Mouse (Mus musculus) stomach, embryonic 15.5 days (tissue): ENCODE results near the gene Zbtb16. TPM values are rescaled to one million over a fixed set of nuclear protein-coding genes. Genes with fewer than 3 reads are reported as not detected.
A peak's percentile ranks its signal among the peaks of the same experiment; 100 is the strongest.

ENCODE experiments used
- ATAC-seq: fragments of 200-750 bp; cut with Nextera tagmentation; 2 replicates; pipeline ENCODE4 v1.8.0; 2017; ENCODE audit warnings: low read depth, moderate number of reproducible peaks, moderate TSS enrichment; ENCODE audit not compliant: insufficient read depth, low FRiP score
- H3K27ac ChIP-seq: fragments of 300-500 bp; sonication (generic); 2 replicates; pipeline ENCODE4 v1.5.1; 2015; ENCODE audit warnings: mild to moderate bottlenecking, inconsistent platforms
- H3K27me3 ChIP-seq: fragments of 300-500 bp; sonication (generic); replicated peaks from 2 replicates; pipeline ENCODE4 v1.6.1; 2015; ENCODE audit warnings: inconsistent platforms
- H3K36me3 ChIP-seq: fragments of 300-500 bp; sonication (generic); 2 replicates; pipeline ENCODE4 v1.6.1; 2015; ENCODE audit warnings: inconsistent platforms
- H3K4me1 ChIP-seq: fragments of 300-500 bp; sonication (generic); 2 replicates; pipeline ENCODE4 v1.6.1; 2015; ENCODE audit warnings: inconsistent platforms
- H3K4me2 ChIP-seq: fragments of 300-500 bp; sonication (generic); 2 replicates; pipeline ENCODE4 v1.6.1; 2015; ENCODE audit warnings: mild to moderate bottlenecking, inconsistent platforms
- H3K4me3 ChIP-seq: fragments of 300-500 bp; sonication (generic); replicated peaks from 2 replicates; pipeline ENCODE4 v1.5.1; 2015; ENCODE audit warnings: inconsistent platforms
- H3K9ac ChIP-seq: fragments of 300-500 bp; sonication (generic); 2 replicates; pipeline ENCODE4 v1.6.1; 2015; ENCODE audit warnings: inconsistent platforms
- H3K9me3 ChIP-seq: fragments of 300-500 bp; sonication (generic); 2 replicates; pipeline ENCODE4 v1.6.1; 2016; ENCODE audit warnings: inconsistent platforms
- WGBS: fragments of 180-500 bp; shearing (Covaris S2); methylation state at CpG from one replicate; pipeline ENCODE4 v1.1.7; 2015; 5-methylcytosine and 5-hydroxymethylcytosine counted together
- polyA plus RNA-seq: library from polyadenylated mRNA; unstranded; fragments of >200 nt; fragmentation: Nextera tagmentation; extraction: Ambion mirVana; gene quantifications from 2 replicates; pipeline ENCODE4 v1.2.1, GENCODE M21; 2015

Gene Zbtb16
- polyA plus RNA-seq, 1 experiment from 2014 or later: 3.9 TPM

DNA sequence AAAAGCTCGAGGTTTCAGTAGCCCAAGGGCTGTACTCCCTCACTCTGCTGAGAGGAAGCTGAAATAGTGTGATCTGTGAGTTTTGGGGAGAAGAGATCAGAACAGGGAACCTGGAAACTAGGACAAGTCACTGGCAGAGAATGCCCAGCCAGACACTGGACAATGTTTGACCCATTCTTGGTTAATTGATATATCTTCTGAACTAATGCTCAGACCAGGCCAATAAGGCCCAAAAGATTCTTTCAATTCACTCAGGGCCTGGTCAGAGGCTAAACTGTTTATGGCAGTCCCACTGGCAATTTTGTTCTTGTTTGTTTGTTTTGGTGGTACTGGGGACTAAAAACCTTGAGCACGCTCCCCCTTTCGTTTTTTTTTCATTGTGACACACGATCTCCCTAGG is 87.8 kb downstream of the Zbtb16 start:
- Histone ChIP-seq H3K4me1 (peaks cover 10% of the 10 kb centered on the region; the same call in 1 of the 2 replicates), H3K27me3 (no peaks in the 10 kb centered on the region), H3K4me3 (no peak overlapping the region), H3K4me2 (no peak overlapping the region), H3K9ac (no peak overlapping the region), H3K9me3 (no peaks in the 10 kb centered on the region), H3K36me3 (no peaks in the 10 kb centered on the region), H3K27ac (no peak overlapping the region)
- 72% methylated on average over 4 of the region's 4 CpGs for WGBS
- ATAC-seq: no peak

DNA sequence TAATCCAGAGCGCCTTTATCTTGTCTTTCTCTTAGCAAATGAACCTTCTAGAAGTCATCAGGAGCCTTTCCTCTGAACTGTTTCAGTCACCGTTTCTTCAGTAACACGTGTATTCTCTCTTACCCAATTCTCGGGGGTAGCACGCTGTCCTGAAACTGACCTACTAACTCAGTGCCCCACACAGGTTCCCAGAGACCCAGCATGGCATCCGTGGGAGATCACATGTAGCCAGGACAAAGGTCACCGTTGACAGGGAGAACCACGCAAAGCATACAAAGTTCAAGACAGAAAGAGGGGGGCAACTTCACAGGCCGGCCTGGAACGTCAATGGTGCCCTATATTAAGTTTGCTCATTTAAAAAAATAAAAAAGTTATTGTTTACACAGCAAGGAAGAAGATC is 89.5 kb downstream of the Zbtb16 start:
- Histone ChIP-seq H3K27ac (no peak overlapping the region), H3K4me3 (no peak overlapping the region), H3K4me2 (no peak overlapping the region), H3K27me3 (no peaks in the 10 kb centered on the region), H3K4me1 (peaks cover 10% of the 10 kb centered on the region; the same call in 1 of the 2 replicates), H3K9me3 (no peaks in the 10 kb centered on the region), H3K9ac (no peak overlapping the region), H3K36me3 (no peaks in the 10 kb centered on the region)
- ATAC-seq: no peak
- 87% methylated on average over 10 of the region's 10 CpGs for WGBS

DNA sequence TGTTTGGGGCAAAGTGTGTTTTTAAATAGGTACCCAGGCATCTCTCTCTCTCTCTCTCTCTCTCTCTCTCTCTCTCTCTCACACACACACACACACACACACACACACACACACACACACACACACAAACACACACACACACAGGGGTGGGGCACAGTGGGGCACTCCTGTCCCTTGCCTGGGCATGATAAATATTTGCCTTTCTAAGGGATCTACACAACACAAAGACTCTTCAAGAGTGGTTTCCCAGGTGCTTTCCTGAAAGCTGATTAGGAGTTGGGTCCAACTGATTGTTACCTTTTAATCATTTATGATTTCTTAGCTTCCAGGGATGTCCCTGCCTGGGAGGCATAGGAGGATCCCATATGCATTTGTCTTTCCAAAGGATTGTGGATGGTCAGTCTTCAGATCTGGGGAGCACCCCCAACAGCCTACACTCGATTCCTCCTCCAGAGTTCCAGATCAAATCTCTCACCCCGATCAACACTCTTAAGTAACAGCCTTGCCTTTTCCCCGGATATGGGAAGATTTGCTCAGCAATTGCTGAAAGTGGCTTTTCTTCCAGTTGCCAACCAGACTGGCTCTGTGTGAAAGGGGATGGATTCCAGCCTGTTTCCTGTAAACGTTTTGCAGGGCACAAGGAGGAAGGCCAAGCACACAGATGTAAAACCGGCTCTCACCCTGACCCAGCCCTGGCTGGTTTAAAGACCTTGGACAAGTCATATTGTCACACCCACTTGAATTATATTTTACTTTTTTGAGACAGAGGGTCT is 90.5 kb downstream of the Zbtb16 start:
- Histone ChIP-seq H3K27ac (peak overlapping the region; percentile 45; the same call in 1 of the 2 replicates), H3K4me3 (no peak overlapping the region), H3K9me3 (no peaks in the 10 kb centered on the region), H3K36me3 (no peaks in the 10 kb centered on the region), H3K4me1 (peaks cover 14% of the 10 kb centered on the region; the same call in 1 of the 2 replicates), H3K9ac (no peak overlapping the region), H3K27me3 (no peaks in the 10 kb centered on the region), H3K4me2 (no peak overlapping the region)
- no peak for ATAC-seq
- 58% methylated on average over 5 of the region's 5 CpGs for WGBS

DNA sequence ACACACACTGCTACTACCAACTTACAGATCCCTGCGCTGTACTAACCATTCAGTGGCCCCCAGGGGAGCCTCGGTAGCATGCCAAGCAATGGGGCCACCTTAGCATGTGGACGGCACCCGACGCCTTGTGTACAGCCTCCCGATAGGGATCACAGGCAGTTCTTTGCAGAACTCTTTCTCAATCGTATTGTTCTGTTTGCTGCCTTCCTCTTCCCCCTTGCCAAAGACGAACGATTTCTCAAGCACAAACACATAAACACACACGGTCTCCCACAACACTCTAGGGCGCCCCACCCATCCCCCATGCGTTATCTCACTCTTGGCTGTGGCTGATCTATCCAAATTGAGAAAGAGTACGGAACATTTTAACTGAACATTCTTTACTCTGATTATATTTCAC is 91.1 kb downstream of the Zbtb16 start:
- ATAC-seq: no peak
- Histone ChIP-seq H3K9me3 (no peaks in the 10 kb centered on the region), H3K27me3 (no peaks in the 10 kb centered on the region), H3K4me3 (no peak overlapping the region), H3K27ac (no peak overlapping the region), H3K36me3 (no peaks in the 10 kb centered on the region), H3K9ac (no peak overlapping the region), H3K4me1 (peaks cover 19% of the 10 kb centered on the region), H3K4me2 (no peak overlapping the region)
- WGBS: 57% methylated on average over 13 of the region's 13 CpGs

DNA sequence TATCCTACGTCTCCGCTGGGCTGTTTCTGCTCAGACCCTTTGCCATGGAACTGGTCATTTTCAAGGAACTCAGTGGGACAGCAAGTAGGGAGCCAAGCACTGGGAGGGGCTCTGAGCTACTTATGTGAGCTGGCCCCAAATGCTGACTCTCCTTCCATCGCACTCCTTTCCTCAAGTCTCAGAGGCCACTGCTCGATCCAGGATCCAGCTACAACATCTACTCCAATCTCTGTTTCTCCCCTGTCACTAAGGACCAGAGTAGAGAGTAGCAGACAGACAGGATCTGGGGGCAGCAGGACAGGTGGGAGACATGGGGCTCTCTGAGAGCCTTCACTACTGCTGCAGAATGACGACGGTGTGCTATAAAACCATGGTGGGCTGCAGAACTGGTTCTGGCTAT is 91.6 kb downstream of the Zbtb16 start:
- 90% methylated on average over 6 of the region's 6 CpGs for WGBS
- ATAC-seq: no peak

DNA sequence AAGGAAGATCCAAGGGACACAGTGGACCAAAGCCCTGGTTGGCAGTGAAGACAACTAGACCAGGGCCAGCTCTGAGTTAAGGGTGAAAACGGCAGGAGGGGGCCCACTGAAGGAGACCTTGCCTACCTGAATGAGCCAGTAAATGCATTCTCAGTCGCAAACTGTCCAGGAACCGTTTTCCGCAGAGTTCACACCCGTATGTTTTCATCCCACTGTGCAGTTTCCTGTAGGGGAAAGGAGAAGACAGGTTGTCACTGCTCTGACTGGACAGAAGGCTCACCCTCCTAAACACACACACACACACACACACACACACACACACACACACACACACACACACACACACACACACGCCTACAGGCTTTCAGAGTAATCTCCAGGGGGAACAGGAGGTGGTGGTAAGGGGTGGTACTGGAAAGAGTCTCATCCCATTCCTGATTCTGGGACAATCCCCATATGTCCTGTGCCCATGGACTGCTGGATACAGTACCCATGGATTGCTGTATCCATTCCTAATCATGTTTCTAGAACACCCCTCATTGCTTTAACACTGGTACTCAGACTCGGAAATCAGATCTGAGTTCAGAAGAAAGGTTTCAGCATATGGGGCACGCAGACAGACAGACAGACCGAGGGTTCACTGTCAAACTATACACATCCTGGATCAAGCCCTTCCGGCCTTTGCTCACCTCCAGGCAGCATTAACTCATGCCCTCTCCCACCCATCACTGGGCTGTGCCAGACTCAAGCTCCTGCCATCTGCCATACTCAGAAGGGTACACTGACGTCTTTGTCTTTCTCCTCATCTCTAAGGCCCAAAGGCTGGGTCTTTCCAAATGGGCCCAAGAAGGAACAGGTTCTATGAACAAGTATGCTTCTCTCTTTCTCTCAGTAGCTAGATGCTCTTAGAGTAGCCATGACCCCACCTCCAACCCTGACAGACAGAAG is 92.4 kb downstream of the Zbtb16 start:
- 89% methylated on average over 7 of the region's 11 CpGs for WGBS

More for the DNA sequence above, 91.6 kb downstream of the Zbtb16 start:
- Histone ChIP-seq H3K4me3 (no peak overlapping the region), H3K4me2 (no peak overlapping the region), H3K27me3 (no peaks in the 10 kb centered on the region), H3K4me1 (peaks cover 22% of the 10 kb centered on the region), H3K36me3 (no peaks in the 10 kb centered on the region), H3K9ac (no peak overlapping the region), H3K9me3 (no peaks in the 10 kb centered on the region), H3K27ac (no peak overlapping the region)

DNA sequence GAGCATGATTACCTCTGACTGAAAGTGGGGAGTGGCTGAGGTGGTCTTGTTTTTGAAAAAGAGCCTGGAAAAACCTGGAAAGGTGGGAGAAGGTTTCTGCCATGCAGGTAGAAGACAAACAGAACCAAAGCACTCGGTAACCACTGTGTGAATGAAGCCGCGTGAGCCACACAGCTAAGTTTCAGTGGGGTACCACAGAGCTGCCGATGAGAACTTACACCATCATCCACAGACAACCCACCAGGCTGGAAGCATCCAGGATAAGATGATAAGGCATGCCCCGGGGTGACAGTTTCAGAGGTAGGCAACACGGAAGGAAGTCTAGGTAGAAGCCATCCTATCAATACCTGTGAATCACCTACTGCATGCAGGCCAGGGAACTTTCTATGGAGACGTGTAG is 93.9 kb downstream of the Zbtb16 start:
- no peaks in the 10 kb centered on the region for H3K9me3 ChIP-seq
- no peaks in the 10 kb centered on the region for H3K36me3 ChIP-seq
- H3K4me1 ChIP-seq: peaks cover 35% of the 10 kb centered on the region
- no peak overlapping the region for H3K4me3 ChIP-seq
- no peaks in the 10 kb centered on the region for H3K27me3 ChIP-seq
- 90% methylated on average over 7 of the region's 7 CpGs for WGBS
- H3K9ac ChIP-seq: no peak overlapping the region
- H3K4me2 ChIP-seq: no peak overlapping the region
- ATAC-seq: no peak
- no peak overlapping the region for H3K27ac ChIP-seq

More for the DNA sequence above, 92.4 kb downstream of the Zbtb16 start:
- no peak overlapping the region for H3K4me2 ChIP-seq
- H3K27me3 ChIP-seq: no peaks in the 10 kb centered on the region
- H3K27ac ChIP-seq: no peak overlapping the region
- H3K4me3 ChIP-seq: no peak overlapping the region
- H3K36me3 ChIP-seq: no peaks in the 10 kb centered on the region
- no peaks in the 10 kb centered on the region for H3K9me3 ChIP-seq
- H3K9ac ChIP-seq: no peak overlapping the region
- peaks cover 30% of the 10 kb centered on the region for H3K4me1 ChIP-seq
- ATAC-seq: no peak

DNA sequence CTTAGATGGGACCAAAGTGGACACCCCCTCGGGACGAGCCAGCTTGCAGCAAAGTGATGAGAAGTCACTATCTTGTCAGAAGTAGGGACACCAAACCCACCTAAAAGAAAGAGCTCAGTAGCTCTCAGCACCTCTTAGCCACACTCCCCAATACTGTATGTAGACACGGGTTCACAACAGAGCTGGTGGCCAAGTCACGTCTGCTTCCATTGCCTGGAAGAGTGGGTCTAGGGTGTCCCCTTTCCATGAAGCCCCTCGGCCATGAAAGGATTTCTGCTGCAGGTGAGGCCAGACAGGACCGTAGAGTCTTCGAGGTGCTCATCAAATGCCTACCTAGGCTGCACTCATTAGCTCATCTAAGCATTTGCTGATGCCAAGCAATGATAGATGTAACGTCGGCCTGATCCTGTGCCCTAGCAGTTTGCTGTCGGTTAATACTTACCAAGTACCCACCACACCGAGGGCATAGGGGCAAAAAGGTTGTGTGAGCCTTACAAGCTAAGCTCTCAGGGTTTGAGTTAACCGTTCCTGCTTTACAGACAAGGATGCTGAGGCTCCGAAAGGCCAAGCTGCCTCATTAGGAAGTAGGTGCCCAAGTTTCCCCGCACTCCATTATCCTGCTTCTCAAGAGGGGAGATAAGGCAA is 94.5 kb downstream of the Zbtb16 start:
- H3K4me1 ChIP-seq: peaks cover 41% of the 10 kb centered on the region
- H3K27me3 ChIP-seq: no peaks in the 10 kb centered on the region
- WGBS: 91% methylated on average over 14 of the region's 14 CpGs

DNA sequence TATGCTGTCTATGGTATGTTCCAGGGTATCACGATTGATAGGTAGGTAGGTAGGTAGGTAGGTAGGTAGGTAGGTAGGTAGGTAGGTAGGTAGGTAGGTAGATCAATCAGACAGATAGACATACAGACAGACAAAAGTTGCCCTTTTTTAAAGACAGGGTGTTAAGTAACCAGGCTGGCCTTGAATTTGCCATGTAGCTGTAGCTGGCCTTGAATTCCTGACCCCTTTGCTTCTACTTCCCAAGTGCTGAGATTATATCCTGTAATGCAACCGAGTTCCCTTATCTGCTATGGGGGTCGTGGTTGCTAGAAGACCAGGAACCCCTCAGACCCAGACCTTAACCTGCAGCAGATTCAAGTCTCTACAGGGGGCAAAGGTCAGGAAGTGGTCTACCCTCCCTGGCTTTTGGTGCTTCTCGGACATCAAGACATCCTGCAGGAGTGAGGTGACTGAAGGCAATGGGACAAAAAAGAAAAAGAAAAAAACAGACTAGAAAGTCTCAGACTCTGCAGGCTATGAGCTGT is 95.2 kb downstream of the Zbtb16 start:
- H3K27ac ChIP-seq: peak overlapping the region; percentile 83; the same call in 1 of the 2 replicates
- no peak overlapping the region for H3K9ac ChIP-seq
- 58% methylated on average over 4 of the region's 4 CpGs for WGBS
- no peak overlapping the region for H3K4me3 ChIP-seq
- H3K4me1 ChIP-seq: peaks cover 41% of the 10 kb centered on the region
- H3K4me2 ChIP-seq: 0 out of 2 replicates have a peak overlapping the region, but pooled peaks have one; percentile 37
- no peaks in the 10 kb centered on the region for H3K9me3 ChIP-seq
- no peak for ATAC-seq
- no peaks in the 10 kb centered on the region for H3K36me3 ChIP-seq
- no peaks in the 10 kb centered on the region for H3K27me3 ChIP-seq

More for the DNA sequence above, 94.5 kb downstream of the Zbtb16 start:
- Histone ChIP-seq H3K9ac (no peak overlapping the region), H3K9me3 (no peaks in the 10 kb centered on the region), H3K4me2 (no peak overlapping the region), H3K4me3 (no peak overlapping the region), H3K36me3 (no peaks in the 10 kb centered on the region), H3K27ac (no peak overlapping the region)
- ATAC-seq: no peak

DNA sequence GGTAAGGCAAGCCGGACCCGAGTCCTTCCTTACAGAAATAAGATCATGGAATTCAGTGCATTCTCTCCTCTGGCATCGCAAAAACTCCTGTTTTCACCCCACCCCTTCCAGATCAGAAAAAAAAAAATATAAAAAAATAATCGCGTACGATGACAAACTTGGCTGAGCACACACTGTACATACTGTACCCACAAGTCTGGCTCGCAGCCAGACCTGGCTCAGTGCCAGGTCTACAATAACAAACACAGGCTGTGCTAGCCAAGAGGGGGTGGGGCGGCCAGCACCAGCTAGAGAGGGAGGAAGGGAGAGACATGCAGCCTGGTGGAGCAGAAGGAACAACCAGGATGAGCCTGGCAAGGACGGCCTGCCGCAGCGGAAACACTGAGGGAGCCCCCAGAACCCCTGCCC is 95.9 kb downstream of the Zbtb16 start:
- Histone ChIP-seq H3K27me3 (0 out of 2 replicates have a peak, but pooled peaks cover 4% of the 10 kb centered on the region), H3K4me2 (peak overlapping the region; percentile 37), H3K27ac (peak overlapping the region; percentile 83), H3K4me3 (no peak overlapping the region), H3K4me1 (peaks cover 38% of the 10 kb centered on the region), H3K9ac (no peak overlapping the region), H3K9me3 (no peaks in the 10 kb centered on the region), H3K36me3 (no peaks in the 10 kb centered on the region)
- 9% methylated on average over 11 of the region's 11 CpGs for WGBS
- peak; percentile 90 for ATAC-seq

DNA sequence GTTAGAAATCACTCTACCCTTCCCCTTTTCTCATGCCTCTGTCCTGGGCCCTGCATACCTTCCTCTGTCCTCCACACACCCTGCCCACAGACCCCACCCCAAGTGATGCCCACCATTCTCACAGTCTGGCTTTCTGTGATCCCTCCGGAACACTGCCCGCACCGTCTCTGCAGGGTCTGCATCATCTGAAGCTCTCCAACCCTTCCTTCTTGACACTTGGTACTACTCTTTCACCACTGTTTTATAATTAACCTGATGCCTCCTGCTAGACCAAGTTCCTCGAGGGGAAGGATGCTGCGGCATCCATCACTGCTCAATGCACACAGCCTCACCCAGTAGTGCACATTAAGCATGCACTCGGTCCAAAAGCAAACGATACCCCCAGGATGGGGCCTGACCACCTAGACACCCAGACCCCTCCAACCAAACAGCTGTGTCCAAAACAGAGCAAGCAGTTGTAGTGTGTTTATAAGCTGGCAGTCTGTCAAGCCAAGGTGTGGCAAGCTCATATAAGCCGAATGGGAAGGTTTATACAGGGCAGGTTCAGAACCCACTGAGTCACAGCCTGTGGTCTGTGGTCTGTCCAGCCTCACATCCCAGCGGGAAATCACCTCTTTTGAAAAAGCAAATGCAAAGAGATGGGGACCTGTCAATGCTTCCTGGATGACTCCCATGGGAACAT is 97.1 kb downstream of the Zbtb16 start:
- Histone ChIP-seq H3K4me3 (no peak overlapping the region), H3K4me2 (no peak overlapping the region), H3K36me3 (no peaks in the 10 kb centered on the region), H3K27me3 (0 out of 2 replicates have a peak, but pooled peaks cover 10% of the 10 kb centered on the region), H3K9ac (no peak overlapping the region), H3K27ac (no peak overlapping the region), H3K4me1 (peaks cover 42% of the 10 kb centered on the region), H3K9me3 (no peaks in the 10 kb centered on the region)
- no peak for ATAC-seq
- 78% methylated on average over 9 of the region's 9 CpGs for WGBS
